Mouse (Mus musculus): ENCODE results near the gene Ei24. TPM values are rescaled to one million over a fixed set of nuclear protein-coding genes. Genes with fewer than 3 reads are reported as not detected.
A peak's percentile ranks its signal among the peaks of the same experiment; 100 is the strongest.

Ei24 gene
- total RNA-seq (2014; rRNA removed): 85.0 and 93.2 TPM in 2 replicates
- 105 and 107 TPM in 2 replicates for polyA plus RNA-seq (2015; fragmentation: Nextera tagmentation; extraction: Ambion mirVana)

GRCm38 (mm10) chr9:36796781-36797555 lies at the start of gene Ei24:
TSS of gene Ei24 (minus strand) at chr9:36797393.
- Histone ChIP-seq H3K4me2 (ENCODE audit: low read depth, low read length) (peak within 1 kb of the TSS; percentile 78), H3K9me3 (ENCODE audit: low read length) (no peaks in the 10 kb centered on the region), H3K9ac (replicated peaks; ENCODE audit: low read length) (peak within 1 kb of the TSS; percentile 95), H3K4me1 (ENCODE audit: insufficient read depth, low read length) (peaks cover 10% of the 10 kb centered on the region), H3K27me3 (ENCODE audit: insufficient read depth, low read length) (no peaks in the 10 kb centered on the region), H3K4me3 (ENCODE audit: low read length) (peak within 1 kb of the TSS; percentile 97), H3K36me3 (ENCODE audit: insufficient read depth, low read length) (no peaks in the 10 kb centered on the region), H3K27ac (peak within 1 kb of the TSS; percentile 83)
- DNase-seq (ENCODE audit: low spot score): peak; percentile 92
- no peak for TF ChIP-seq CTCF (IDR thresholded peaks at IDR 0.05; ENCODE audit: low read depth)
- ATAC-seq: peak; percentile 99
- 0% methylated on average over 57 of the region's 66 CpGs for WGBS

DNA sequence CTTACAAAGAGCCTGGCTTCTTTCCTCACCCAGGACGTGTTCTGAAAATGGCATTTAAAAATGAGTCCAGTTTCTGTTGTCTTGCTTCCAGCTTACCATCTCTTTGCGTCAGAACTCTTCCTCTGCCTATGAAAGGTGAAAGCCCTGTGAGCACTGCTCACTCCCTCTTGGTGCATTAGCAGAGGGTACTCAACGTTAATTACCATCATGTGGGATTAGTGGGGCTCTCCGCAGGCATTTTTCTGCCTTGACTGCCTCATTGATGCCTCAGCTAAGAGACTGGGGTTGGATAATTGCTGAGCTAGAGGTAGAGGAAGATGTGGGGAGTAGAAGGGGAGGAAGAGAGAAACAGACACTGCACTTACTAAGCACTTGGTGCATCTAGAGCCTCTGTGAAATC lies 49.2 kb upstream of the Ei24 start:
- 44% methylated on average over 4 of the region's 4 CpGs for WGBS
- TF ChIP-seq CTCF (IDR thresholded peaks at IDR 0.05; ENCODE audit: low read depth): no peak
- Histone ChIP-seq H3K9me3 (ENCODE audit: low read length) (no peaks in the 10 kb centered on the region), H3K27ac (no peak overlapping the region), H3K27me3 (ENCODE audit: insufficient read depth, low read length) (no peaks in the 10 kb centered on the region), H3K4me3 (ENCODE audit: low read length) (no peak overlapping the region), H3K4me1 (ENCODE audit: insufficient read depth, low read length) (no peaks in the 10 kb centered on the region), H3K36me3 (ENCODE audit: insufficient read depth, low read length) (peaks cover 48% of the 10 kb centered on the region), H3K4me2 (ENCODE audit: low read depth, low read length) (no peak overlapping the region), H3K9ac (replicated peaks; ENCODE audit: low read length) (no peak overlapping the region)
- no peak for DNase-seq (ENCODE audit: low spot score)
- no peak for ATAC-seq

DNA sequence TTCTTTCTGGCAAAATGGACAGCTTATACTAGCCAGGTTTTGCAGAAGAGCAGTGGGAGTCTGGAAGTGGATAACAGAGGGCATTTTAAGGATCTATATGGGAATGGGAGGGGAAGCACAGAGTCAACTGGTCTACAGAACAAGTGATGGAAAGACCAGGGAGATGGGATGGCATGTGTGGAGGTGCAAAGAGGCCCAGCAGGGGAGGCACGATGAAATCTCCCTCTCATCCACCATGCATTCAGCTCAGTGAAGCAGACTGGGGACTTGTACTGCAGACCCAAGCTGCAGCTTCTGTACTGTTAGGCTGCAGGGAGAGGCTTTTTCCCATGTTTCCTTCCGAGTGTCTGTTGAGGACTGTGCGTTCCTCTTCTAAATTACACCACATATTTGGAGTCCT lies 36.7 kb upstream of the Ei24 start:
- WGBS: 8% methylated on average over 3 of the region's 3 CpGs
- peak; percentile 7 for ATAC-seq

GRCm38 (mm10) chr9:36833043-36833881 lies 36.1 kb upstream of the Ei24 start:
- no peaks in the 10 kb centered on the region for H3K36me3 ChIP-seq (ENCODE audit: insufficient read depth, low read length)
- TF ChIP-seq CTCF (IDR thresholded peaks at IDR 0.05; ENCODE audit: low read depth): no peak; the same call in 1 of the 2 replicates
- H3K4me2 ChIP-seq (ENCODE audit: low read depth, low read length): peak overlapping the region; percentile 86
- peak; percentile 81 for ATAC-seq
- peak overlapping the region; percentile 57 for H3K9ac ChIP-seq (replicated peaks; ENCODE audit: low read length)
- peak overlapping the region; percentile 66 for H3K4me3 ChIP-seq (ENCODE audit: low read length)
- H3K9me3 ChIP-seq (ENCODE audit: low read length): no peaks in the 10 kb centered on the region
- peak overlapping the region; percentile 93 for H3K27ac ChIP-seq
- DNase-seq (ENCODE audit: low spot score): peak; percentile 83
- no peaks in the 10 kb centered on the region for H3K27me3 ChIP-seq (ENCODE audit: insufficient read depth, low read length)
- under 1% methylated on average over 31 of the region's 31 CpGs for WGBS
- peaks cover 8% of the 10 kb centered on the region; the same call in 1 of the 2 replicates for H3K4me1 ChIP-seq (ENCODE audit: insufficient read depth, low read length)

More for the DNA sequence above, 36.7 kb upstream of the Ei24 start:
- peak overlapping the region; percentile 66 for H3K4me3 ChIP-seq (ENCODE audit: low read length)
- peak overlapping the region; percentile 57 for H3K9ac ChIP-seq (replicated peaks; ENCODE audit: low read length)
- peak overlapping the region; percentile 86 for H3K4me2 ChIP-seq (ENCODE audit: low read depth, low read length)
- no peaks in the 10 kb centered on the region for H3K36me3 ChIP-seq (ENCODE audit: insufficient read depth, low read length)
- no peaks in the 10 kb centered on the region for H3K27me3 ChIP-seq (ENCODE audit: insufficient read depth, low read length)
- TF ChIP-seq CTCF (IDR thresholded peaks at IDR 0.05; ENCODE audit: low read depth): no peak
- peak; percentile 58 for DNase-seq (ENCODE audit: low spot score)
- peak overlapping the region; percentile 93 for H3K27ac ChIP-seq
- peaks cover 8% of the 10 kb centered on the region; the same call in 1 of the 2 replicates for H3K4me1 ChIP-seq (ENCODE audit: insufficient read depth, low read length)
- no peaks in the 10 kb centered on the region for H3K9me3 ChIP-seq (ENCODE audit: low read length)

- WGBS: under 1% methylated on average over 32 of the region's 32 CpGs
- peak overlapping the region; percentile 66 for H3K4me3 ChIP-seq (ENCODE audit: low read length)
Observed at GRCm38 (mm10) chr9:36832529-36832928, 35.3 kb upstream of the Ei24 start.

DNA sequence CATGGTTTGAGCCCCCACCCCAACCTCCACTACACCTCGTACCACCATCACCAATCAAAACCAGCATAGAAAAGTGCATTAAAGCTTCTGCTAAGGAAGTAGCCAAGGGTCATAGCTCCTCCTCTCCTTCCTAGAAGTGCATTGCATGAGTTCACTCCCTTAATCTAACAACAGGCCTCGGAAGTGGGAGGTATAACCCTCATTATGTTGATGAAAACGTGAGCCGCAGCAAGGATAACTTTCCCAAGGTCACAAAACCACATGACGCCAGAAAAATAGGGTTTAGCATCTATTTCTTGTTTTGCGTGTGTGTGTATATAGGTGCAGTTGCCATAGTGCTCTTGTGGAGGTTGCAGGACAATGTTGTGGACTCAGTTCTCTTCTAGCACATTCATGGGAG lies 34.2 kb upstream of the Ei24 start:
- Histone ChIP-seq H3K9ac (replicated peaks; ENCODE audit: low read length) (no peak overlapping the region), H3K27ac (no peak overlapping the region), H3K4me2 (ENCODE audit: low read depth, low read length) (no peak overlapping the region), H3K4me3 (ENCODE audit: low read length) (no peak overlapping the region), H3K9me3 (ENCODE audit: low read length) (no peaks in the 10 kb centered on the region), H3K36me3 (ENCODE audit: insufficient read depth, low read length) (no peaks in the 10 kb centered on the region), H3K27me3 (ENCODE audit: insufficient read depth, low read length) (no peaks in the 10 kb centered on the region), H3K4me1 (ENCODE audit: insufficient read depth, low read length) (peaks cover 8% of the 10 kb centered on the region; the same call in 1 of the 2 replicates)
- DNase-seq (ENCODE audit: low spot score): no peak
- ATAC-seq: no peak
- 79% methylated on average over 6 of the region's 6 CpGs for WGBS
- no peak for TF ChIP-seq CTCF (IDR thresholded peaks at IDR 0.05; ENCODE audit: low read depth)

More at GRCm38 (mm10) chr9:36832529-36832928, 35.3 kb upstream of the Ei24 start:
- no peak; the same call in 1 of the 2 replicates for TF ChIP-seq CTCF (IDR thresholded peaks at IDR 0.05; ENCODE audit: low read depth)
- ATAC-seq (peak; percentile 92), DNase-seq (ENCODE audit: low spot score) (peak; percentile 96)
- Histone ChIP-seq H3K9me3 (ENCODE audit: low read length) (no peaks in the 10 kb centered on the region), H3K27ac (peak overlapping the region; percentile 93), H3K4me2 (ENCODE audit: low read depth, low read length) (peak overlapping the region; percentile 86), H3K27me3 (ENCODE audit: insufficient read depth, low read length) (no peaks in the 10 kb centered on the region), H3K9ac (replicated peaks; ENCODE audit: low read length) (peak overlapping the region; percentile 57), H3K36me3 (ENCODE audit: insufficient read depth, low read length) (no peaks in the 10 kb centered on the region), H3K4me1 (ENCODE audit: insufficient read depth, low read length) (peaks cover 8% of the 10 kb centered on the region; the same call in 1 of the 2 replicates)
